Mouse (Mus musculus) liver, postnatal 0 days (tissue): Measurements from ENCODE around the gene Thumpd3. TPM values are rescaled to one million over a fixed set of nuclear protein-coding genes. Genes with fewer than 3 reads are reported as not detected.

Experiments used
- ATAC-seq: fragments of 200-750 bp; cut with Nextera tagmentation; 2 replicates; pipeline ENCODE4 v1.8.0; 2017; ENCODE audit warnings: mild to moderate bottlenecking, moderate library complexity
- DNase-seq: peaks from one replicate; pipeline ENCODE4 v3.0.0-alpha.2; 2016
- H3K27ac ChIP-seq: fragments of 300-500 bp; sonication (generic); 2 replicates; pipeline ENCODE4 v1.5.1; 2014; ENCODE audit warnings: antibody characterized with exemption, moderate library complexity, mild to moderate bottlenecking, low read depth
- H3K27me3 ChIP-seq: fragments of 300-500 bp; sonication (generic); 2 replicates; pipeline ENCODE4 v1.6.1; 2014; ENCODE audit warnings: low read length, control low read depth, mixed read lengths; ENCODE audit not compliant: insufficient read depth
- H3K36me3 ChIP-seq: fragments of 300-500 bp; sonication (generic); replicated peaks from 2 replicates; pipeline ENCODE4 v1.6.1; 2014; ENCODE audit warnings: mild to moderate bottlenecking, control low read depth, low read length, moderate library complexity, mixed read lengths; ENCODE audit not compliant: insufficient read depth
- H3K4me1 ChIP-seq: fragments of 300-500 bp; sonication (generic); 2 replicates; pipeline ENCODE4 v1.6.1; 2014; ENCODE audit warnings: antibody characterized with exemption, mild to moderate bottlenecking, control low read depth; ENCODE audit not compliant: insufficient read depth
- H3K4me2 ChIP-seq: fragments of 300-500 bp; sonication (generic); 2 replicates; pipeline ENCODE4 v1.6.1; 2014; ENCODE audit warnings: low read depth, mild to moderate bottlenecking, low read length, moderate library complexity, mixed read lengths
- H3K4me3 ChIP-seq: fragments of 300-500 bp; sonication (generic); 2 replicates; pipeline ENCODE4 v1.5.1; 2014; ENCODE audit warnings: low read depth, low read length
- H3K9ac ChIP-seq: fragments of 300-500 bp; sonication (generic); replicated peaks from 2 replicates; pipeline ENCODE4 v1.6.1; 2014; ENCODE audit warnings: mild to moderate bottlenecking, moderate library complexity
- H3K9me3 ChIP-seq: fragments of 300-500 bp; sonication (generic); 2 replicates; pipeline ENCODE4 v1.6.1; 2016; ENCODE audit warnings: mild to moderate bottlenecking, control low read depth, low read length, mixed read lengths
- CTCF ChIP-seq: sonication (generic); IDR thresholded peaks from 2 replicates; pipeline ENCODE4 v1.5.1; 2016; ENCODE audit warnings: antibody characterized with exemption, low read depth
- EP300 ChIP-seq: IDR thresholded peaks from 2 replicates; pipeline ENCODE4 v1.6.1; 2016; ENCODE audit warnings: antibody characterized with exemption, low read depth, mild to moderate bottlenecking
- WGBS: fragments of 180-500 bp; shearing (Covaris S2); extraction: QIAGEN DNeasy Blood & Tissue Kit; methylation state at CpG from one replicate; pipeline ENCODE4 v1.1.7; 2014; ENCODE audit not compliant: insufficient replicate concordance; 5-methylcytosine and 5-hydroxymethylcytosine counted together
- polyA plus RNA-seq: library from polyadenylated mRNA; unstranded; fragments of >200 nt; fragmentation: Nextera tagmentation; extraction: Ambion mirVana; gene quantifications from 2 replicates; pipeline ENCODE4 v1.2.1, GENCODE M21; 2015

Thumpd3 gene
- polyA plus RNA-seq, 1 experiment from 2014 or later = 25.1 TPM

GRCm38 (mm10) chr6:113034466-113034865 lies 11.6 kb upstream of the Thumpd3 start:
- no peaks in the 10 kb centered on the region for H3K27me3 ChIP-seq
- no peak overlapping the region for H3K4me3 ChIP-seq
- H3K9me3 ChIP-seq = no peaks in the 10 kb centered on the region
- ATAC-seq = no peak
- no peak overlapping the region for H3K4me2 ChIP-seq
- H3K4me1 ChIP-seq = 0 out of 2 replicates have a peak, but pooled peaks cover 2% of the 10 kb centered on the region
- no peak overlapping the region for H3K9ac ChIP-seq
- 80% methylated on average over 6 of the region's 6 CpGs for WGBS
- H3K27ac ChIP-seq = no peak overlapping the region
- TF ChIP-seq CTCF (no peak), EP300 (no peak)
- no peaks in the 10 kb centered on the region for H3K36me3 ChIP-seq
- no peak for DNase-seq

DNA sequence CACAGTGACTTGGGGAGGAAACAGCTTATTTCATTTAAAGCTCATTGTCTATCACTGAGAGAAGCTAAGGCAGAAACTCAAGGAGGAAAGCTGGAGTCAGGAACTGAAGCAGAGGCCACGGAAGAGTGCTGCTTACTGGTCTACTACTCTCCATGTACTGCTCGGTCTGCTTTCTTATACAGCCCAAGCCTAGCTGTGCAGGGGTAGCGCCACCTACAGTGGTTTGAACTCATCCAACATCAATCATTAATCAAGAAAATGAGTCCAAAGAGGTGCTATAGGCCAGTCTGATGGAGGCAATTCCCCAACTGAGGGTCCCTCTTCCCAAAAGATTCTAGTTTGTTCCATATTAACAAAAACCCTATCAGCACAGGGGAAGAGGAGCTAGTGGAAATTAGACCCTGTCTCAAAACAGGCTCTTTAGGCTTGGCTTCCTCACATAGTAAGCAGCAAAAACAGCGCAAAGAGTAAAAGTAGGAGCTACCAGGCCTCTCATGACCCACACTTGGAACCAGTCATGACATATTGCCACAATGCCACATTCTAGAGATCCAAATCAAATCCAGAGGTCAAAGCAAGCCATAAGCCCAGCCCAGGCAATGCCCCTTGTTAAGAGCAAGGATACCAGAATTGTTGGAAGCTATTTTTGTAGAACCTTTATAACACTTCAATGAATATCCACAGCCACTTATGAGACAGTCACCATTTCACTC lies 9.4 kb upstream of the Thumpd3 start:
- DNase-seq = no peak
- peak overlapping the region; percentile 93; the same call in 1 of the 2 replicates for H3K27ac ChIP-seq
- no peak overlapping the region for H3K4me2 ChIP-seq
- WGBS = 66% methylated on average over 4 of the region's 4 CpGs
- no peaks in the 10 kb centered on the region for H3K27me3 ChIP-seq
- H3K9ac ChIP-seq = no peak overlapping the region
- TF ChIP-seq CTCF (peak; percentile 44), EP300 (no peak)
- 0 out of 2 replicates have a peak, but pooled peaks cover 2% of the 10 kb centered on the region for H3K4me1 ChIP-seq
- no peak overlapping the region for H3K4me3 ChIP-seq
- H3K9me3 ChIP-seq = no peaks in the 10 kb centered on the region
- H3K36me3 ChIP-seq = no peaks in the 10 kb centered on the region
- no peak for ATAC-seq

- Histone ChIP-seq H3K4me1 (0 out of 2 replicates have a peak, but pooled peaks cover 2% of the 10 kb centered on the region), H3K27ac (peak overlapping the region; percentile 93), H3K4me3 (peak overlapping the region; percentile 21; the same call in 1 of the 2 replicates), H3K9ac (peak overlapping the region; percentile 46), H3K4me2 (peak overlapping the region; percentile 63), H3K36me3 (no peaks in the 10 kb centered on the region), H3K9me3 (no peaks in the 10 kb centered on the region), H3K27me3 (no peaks in the 10 kb centered on the region)
- peak; percentile 90 for ATAC-seq
- DNase-seq = peak; percentile 76
- 12% methylated on average over 19 of the region's 19 CpGs for WGBS
- TF ChIP-seq CTCF = peak; percentile 98
- TF ChIP-seq EP300 = peak; percentile 78
Observed at GRCm38 (mm10) chr6:113037946-113038734, 7.9 kb upstream of the Thumpd3 start.

GRCm38 (mm10) chr6:113038735-113039058 lies 7.3 kb upstream of the Thumpd3 start:
- Histone ChIP-seq H3K4me3 (peak overlapping the region; percentile 19; the same call in 1 of the 2 replicates), H3K4me2 (peak overlapping the region; percentile 63), H3K27me3 (no peaks in the 10 kb centered on the region), H3K27ac (peak overlapping the region; percentile 93), H3K9me3 (no peaks in the 10 kb centered on the region), H3K36me3 (no peaks in the 10 kb centered on the region), H3K9ac (peak overlapping the region; percentile 46), H3K4me1 (0 out of 2 replicates have a peak, but pooled peaks cover 6% of the 10 kb centered on the region)
- ATAC-seq (0 out of 2 replicates have a peak, but pooled peaks have one; percentile 3), DNase-seq (no peak)
- TF ChIP-seq EP300 = no peak
- no peak for TF ChIP-seq CTCF
- 65% methylated on average over 5 of the region's 5 CpGs for WGBS

DNA sequence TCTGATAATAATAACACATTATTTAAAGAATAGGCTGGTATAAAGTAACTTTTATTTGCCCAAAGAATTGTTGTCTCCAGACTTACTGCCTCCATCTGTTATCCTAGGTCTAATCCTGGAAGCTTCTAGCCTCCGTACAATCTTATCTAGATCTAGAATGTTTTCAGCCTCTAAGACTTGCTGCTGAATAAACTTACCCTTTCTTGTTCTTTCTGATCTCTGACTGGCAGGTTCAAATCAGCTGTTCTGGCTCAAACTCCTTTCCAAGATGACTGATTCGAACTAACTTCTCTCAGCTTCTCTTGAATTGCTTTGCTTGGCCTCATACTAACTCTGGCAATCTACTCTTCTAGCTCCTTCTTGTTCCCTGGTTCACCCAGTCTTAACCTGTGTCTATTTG lies 5.7 kb upstream of the Thumpd3 start:
- H3K9me3 ChIP-seq = no peaks in the 10 kb centered on the region
- H3K36me3 ChIP-seq = no peaks in the 10 kb centered on the region
- H3K4me2 ChIP-seq = no peak overlapping the region
- no peak for TF ChIP-seq CTCF
- no peak for TF ChIP-seq EP300
- H3K9ac ChIP-seq = no peak overlapping the region
- H3K27me3 ChIP-seq = no peaks in the 10 kb centered on the region
- peaks cover 14% of the 10 kb centered on the region for H3K4me1 ChIP-seq
- H3K4me3 ChIP-seq = no peak overlapping the region
- ATAC-seq (no peak), DNase-seq (no peak)
- H3K27ac ChIP-seq = no peak overlapping the region
- 59% methylated on average over 2 of the region's 2 CpGs for WGBS

- no peaks in the 10 kb centered on the region for H3K36me3 ChIP-seq
- no peak for DNase-seq
- no peak overlapping the region for H3K4me2 ChIP-seq
- H3K9ac ChIP-seq = no peak overlapping the region
- H3K4me1 ChIP-seq = peaks cover 16% of the 10 kb centered on the region
- H3K4me3 ChIP-seq = no peak overlapping the region
- WGBS = 43% methylated on average over 11 of the region's 11 CpGs
- no peaks in the 10 kb centered on the region for H3K27me3 ChIP-seq
- TF ChIP-seq EP300 = peak; percentile 76
- TF ChIP-seq CTCF = no peak
- no peaks in the 10 kb centered on the region for H3K9me3 ChIP-seq
- ATAC-seq = no peak
- peak overlapping the region; percentile 19; the same call in 1 of the 2 replicates for H3K27ac ChIP-seq
Observed at GRCm38 (mm10) chr6:113041215-113041990, 4.6 kb upstream of the Thumpd3 start.
